Mouse (Mus musculus): ENCODE data around the gene Peg12. TPM values are rescaled to one million over a fixed set of nuclear protein-coding genes. Genes with fewer than 3 reads are reported as not detected.

The Peg12 gene
- total RNA-seq (2021), result 1 to 10 TPM in 1 of 2 experiments, under 1 TPM in 1; 0.72 to 1.1 TPM
- long read RNA-seq, experiment 1, result 0 reads
- long read RNA-seq, experiment 2, result 0 reads

- DNase-seq, result peak; percentile 71 to 79
Measured at GRCm38 (mm10) chr7:62463878-62464755, at the start of gene Peg12. Gene Peg12 (minus strand): TSS chr7:62464510.

DNA sequence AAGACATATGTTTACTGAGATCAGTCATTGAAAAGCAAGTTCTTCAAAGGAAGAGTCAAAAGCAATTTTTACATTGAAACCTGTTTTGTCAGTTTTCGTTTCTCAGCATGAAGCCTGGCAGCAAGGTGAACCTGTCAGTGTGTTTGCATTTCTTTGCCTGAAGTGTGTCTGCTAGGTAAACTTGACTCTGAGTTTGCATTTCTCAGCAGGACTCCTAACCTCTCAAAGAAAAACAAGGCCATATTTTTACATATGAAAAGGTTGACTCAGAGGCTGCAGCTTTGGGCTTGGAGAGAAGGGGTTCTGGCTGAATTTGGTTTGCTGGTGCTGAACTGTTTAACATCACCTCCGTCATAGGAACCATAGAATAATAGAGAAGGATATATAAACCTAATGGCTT lies 21.8 kb upstream of the Peg12 start:
- DNase-seq, result no peak

DNA sequence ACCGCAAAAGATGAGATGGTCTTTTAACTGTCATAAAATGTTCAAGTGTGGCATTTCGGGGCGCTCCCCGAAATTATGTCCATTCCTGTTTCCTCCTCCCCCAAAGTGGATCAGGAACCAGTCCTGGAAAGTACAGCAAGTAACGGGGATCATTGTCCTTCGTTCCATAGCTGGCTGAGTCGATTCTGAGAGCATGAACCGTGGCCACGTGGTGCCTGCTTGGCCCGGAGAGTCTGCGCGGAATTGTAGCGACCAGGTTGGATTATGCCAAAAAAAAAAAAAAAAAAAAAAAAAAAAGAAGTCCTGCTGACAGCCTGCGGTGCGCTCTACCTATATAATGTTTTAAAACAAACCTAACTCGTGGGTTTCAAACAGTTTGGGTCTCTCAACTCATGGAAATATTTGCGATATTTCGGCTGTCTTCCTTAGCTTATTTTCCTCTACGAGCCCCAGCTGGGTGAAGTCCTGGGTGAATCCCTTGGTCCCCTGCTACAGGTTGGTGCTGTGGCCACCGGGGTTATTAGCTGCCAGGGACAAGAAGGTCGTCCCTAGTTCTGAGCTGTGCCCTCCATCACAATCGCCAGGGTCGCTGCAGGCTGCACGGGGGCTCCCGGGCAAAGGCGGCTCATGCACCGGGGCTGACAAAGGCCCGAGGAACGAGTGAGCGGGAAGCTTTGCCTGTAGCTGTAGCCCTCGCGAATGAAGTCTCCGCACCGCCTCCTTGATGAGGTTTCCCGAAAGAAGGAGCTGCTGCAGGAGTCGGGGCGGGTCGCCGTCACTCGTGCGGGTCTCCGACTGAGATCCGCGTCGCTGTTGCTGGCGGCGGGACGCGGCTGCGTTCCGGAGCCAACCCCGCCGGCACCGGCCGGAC lies 1.1 kb downstream of the Peg12 start:
- DNase-seq, result peak; percentile 10 to 34

DNA sequence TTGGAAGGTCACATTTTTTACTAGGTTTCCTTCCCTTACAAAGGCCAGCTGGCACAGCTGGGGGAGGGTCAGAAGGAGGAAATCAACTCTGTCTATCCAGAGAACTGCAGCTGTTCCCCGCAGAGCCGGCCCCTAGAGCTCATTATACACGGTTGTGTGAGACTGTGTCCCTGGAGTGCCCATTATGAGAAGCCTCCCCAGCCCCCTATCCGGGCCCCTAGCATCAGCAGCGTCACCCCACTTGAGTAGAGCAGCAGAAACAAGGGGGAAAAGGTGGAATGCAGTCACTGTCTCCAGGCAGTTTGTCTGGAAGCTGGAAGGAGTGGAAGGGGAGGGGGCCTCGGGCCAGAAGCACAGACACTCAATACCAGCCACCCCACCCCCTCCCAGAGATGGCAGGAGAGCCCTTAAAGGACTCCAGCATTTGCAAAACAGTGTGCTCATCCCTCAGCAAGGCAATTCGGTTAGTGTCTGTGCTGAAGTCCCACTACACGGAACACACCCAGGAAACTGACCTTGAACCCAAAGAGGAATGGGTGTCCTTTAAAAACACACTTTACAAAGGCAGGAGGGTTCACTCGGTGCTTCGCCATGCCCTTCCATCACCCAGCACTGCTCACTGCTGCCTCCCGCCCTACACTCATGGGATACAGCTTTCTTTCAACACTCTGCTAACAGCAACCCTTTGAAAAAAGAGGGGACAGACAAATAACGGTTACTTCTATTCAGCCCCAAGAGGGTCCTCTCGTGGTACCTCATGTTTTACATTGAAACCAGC lies 1.9 kb downstream of the Peg12 start:
- peak; percentile 4 to 6 for DNase-seq

GRCm38 (mm10) chr7:62452353-62452752 lies 12.0 kb downstream of the Peg12 start:
- DNase-seq, result no peak

DNA sequence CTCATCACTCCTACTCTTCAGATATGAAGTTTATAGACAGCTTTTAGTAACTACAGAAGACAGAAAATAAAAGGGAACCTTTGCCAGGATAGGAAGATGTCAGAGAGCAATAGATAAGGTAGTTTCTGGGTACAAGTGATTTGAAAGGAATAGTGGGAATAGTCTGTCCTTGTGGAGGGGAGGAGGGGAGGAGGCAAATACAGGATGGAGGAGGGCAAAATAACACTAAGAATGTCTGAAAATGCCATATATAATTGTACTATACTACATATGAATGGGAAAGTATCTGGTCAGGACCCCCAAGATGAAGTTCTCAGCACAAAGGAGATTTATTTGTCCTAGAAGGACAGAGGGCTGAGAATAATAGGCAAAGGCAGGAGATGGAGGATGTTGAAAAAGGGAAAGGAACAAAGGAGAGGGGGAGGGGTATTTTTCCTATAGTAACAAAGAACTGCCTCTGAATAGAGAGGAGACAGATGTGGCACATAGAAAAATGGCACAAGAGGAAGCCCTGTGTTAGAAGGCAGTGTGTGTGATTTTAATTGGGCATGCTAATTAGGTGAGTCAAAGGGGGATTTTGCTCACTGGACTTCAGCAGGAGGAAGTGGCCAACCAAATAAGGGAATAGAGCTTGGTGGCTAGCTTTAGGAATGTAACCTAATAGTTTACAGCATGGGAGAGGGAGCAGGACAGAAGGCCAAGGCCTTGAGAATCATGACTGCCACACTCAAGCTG lies 18.7 kb downstream of the Peg12 start:
- no peak for DNase-seq

GRCm38 (mm10) chr7:62436394-62436793 lies 27.9 kb downstream of the Peg12 start:
- DNase-seq, result no peak

GRCm38 (mm10) chr7:62433243-62433642 lies 31.1 kb downstream of the Peg12 start:
- DNase-seq, result peak in 1 of 2 experiments; percentile 12

- DNase-seq, result peak in 1 of 2 experiments; percentile 32
Measured at GRCm38 (mm10) chr7:62428337-62428736, 36.0 kb downstream of the Peg12 start.

DNA sequence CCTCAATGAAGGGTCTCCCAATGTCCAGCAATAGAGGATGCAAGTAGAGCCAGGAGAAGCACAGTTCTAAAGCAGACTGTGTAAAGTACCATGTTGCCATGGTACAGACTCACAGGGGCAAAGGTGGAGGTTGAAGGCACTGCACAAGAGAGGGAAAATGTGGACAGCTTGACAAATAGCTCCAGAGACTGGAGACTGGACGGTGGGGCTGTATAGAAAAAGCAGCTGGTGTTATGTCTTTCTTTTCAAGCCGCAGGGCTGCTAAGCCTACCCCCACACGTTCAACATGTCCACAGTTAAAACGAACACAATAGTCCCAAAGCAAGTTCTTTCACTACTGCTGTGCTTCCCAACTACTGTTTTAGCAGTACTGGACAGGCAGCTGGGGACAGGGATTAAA lies 41.1 kb downstream of the Peg12 start:
- no peak for DNase-seq

GRCm38 (mm10) chr7:62420566-62420965 lies 43.7 kb downstream of the Peg12 start:
- DNase-seq, result no peak

DNA sequence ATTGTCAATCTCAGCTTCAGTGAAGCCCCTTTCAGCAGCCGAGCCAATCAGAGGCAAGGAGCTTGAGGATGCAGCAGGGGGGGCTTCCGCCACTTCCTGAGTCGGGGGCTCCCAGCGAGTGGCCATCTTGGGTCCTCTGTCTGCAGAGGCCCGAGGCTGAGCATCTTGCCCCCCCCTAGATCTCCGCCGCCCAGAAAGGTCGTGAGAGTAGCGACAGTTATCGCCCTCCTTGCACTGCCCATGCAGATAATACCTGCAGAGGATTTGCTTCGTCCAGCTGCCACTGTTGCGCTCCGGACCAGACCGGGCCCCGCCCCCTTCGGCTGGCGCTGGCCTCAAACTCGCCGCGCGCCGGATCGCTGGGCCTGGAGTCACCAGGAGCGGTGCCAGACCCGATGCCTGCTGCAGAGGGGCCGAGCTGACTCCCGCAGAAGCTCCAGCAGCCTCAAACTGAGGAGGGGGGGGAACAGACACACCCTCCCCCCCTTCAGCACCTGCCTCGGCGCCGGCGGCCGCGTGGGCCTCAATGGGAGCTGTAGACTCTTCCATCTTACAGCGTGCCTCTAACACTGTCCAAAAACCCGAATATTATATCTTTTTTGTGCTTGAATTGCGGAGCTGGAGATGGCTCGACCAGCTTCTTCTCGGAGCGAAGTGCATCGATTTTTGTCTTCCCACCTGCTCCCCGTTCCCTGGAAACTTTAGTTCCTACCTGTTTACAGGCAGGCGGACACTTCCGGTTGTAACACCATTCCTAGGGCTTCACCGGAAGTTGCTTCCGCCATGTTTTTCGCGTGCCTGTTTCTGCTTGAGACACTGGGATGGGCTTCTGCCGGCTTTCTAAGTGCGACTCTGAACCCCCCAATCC lies 44.6 kb downstream of the Peg12 start, which contains the start of gene Mkrn3:
Gene Mkrn3, minus strand, starts transcription at position 647 of the 868 bp plus-strand sequence.
- peak; percentile 72 to 84 for DNase-seq

DNA sequence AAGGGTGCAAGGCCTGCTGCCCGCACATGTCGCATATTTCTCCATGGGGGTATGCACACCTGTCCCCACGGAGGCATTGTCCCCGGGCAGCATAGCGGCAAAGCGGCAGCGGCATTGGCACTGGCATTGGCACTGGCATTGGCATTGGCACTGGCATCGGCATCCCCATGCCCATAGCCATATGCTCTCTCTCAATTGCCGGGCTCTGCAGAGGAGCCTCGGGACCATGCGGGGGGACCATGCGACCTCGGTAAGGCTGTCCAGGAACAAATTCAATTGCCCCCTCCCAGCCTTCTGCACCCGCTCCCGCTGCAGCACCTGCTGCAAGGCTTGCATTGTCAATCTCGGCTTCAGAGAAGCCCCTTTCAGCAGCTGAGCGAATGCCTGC lies 45.2 kb downstream of the Peg12 start:
- no peak for DNase-seq

- no peak for DNase-seq
Measured at GRCm38 (mm10) chr7:62418346-62418745, 46.0 kb downstream of the Peg12 start.

- DNase-seq, result no peak
Measured at GRCm38 (mm10) chr7:62416173-62416572, 48.1 kb downstream of the Peg12 start.

GRCm38 (mm10) chr7:62415222-62415621 lies 49.1 kb downstream of the Peg12 start:
- no peak for DNase-seq

All from heart, adult 18-20 months (tissue).